Mouse (Mus musculus): ENCODE measurements around the gene Rabgef1.

Gene Rabgef1

GRCm38 (mm10) chr5:130173012-130173411 is 1.4 kb downstream of the Rabgef1 start:
- DNase-seq, result no peak

GRCm38 (mm10) chr5:130177871-130178270 is 6.3 kb downstream of the Rabgef1 start:
- DNase-seq, result peak; percentile 45

DNA sequence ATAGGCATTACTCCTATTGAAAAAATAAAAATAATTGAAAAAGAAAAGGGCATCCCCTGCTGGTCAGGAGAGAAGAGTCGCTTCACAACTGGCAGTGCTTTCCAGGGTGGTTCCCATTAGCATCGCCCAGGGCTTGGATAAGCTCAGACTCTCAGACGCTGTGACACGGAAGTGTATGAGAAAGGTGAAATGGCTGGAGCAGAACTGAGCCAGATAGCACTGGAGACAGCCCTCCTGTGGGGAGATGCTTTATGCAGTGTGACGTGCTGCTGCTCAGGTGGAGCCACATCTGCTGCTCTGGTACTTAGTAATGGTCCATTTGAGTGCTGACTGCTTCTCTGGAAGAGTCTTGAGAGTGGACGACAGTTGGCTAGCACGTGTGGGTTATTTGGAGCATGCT is 8.8 kb downstream of the Rabgef1 start:
- no peak for DNase-seq

- no peak for DNase-seq
Observed at GRCm38 (mm10) chr5:130181740-130182540, 10.3 kb downstream of the Rabgef1 start.

DNA sequence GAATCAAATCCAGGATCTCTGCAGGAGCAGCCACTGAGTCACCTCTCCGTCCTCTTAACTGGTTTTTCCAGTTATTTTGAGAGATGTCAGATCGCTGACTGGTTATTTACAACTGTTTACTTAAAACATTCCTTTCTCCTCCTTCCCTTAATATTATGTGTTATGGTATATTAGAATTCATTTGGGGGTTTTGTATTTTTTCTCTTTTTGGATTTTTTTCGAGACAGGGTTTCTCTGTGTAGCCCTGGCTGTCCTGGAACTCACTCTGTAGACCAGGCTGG is 10.9 kb downstream of the Rabgef1 start:
- DNase-seq, result no peak

- DNase-seq, result no peak
Observed at GRCm38 (mm10) chr5:130184193-130184856, 12.7 kb downstream of the Rabgef1 start.

- DNase-seq, result no peak
Observed at GRCm38 (mm10) chr5:130185312-130185711, 13.7 kb downstream of the Rabgef1 start.

- no peak for DNase-seq
Observed at GRCm38 (mm10) chr5:130187383-130187782, 15.8 kb downstream of the Rabgef1 start.

DNA sequence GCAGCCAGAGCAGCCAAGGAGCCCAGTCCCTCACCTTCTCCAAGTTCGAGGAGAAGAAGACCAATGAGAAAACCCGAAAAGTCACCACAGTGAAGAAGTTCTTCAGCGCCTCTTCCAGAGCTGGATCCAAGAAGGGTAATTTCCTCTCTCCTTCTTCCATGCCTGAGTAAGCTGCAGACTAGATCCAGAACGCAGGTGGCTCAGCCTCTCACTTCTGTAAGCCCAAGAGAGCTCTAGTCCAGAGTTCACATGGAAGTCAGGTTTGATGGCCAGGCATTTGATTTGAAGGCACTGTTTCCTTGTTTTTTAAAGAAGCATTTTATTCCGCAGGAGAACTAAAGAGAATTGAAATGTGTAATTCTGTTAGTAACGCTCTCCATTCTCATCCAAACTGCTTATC is 19.3 kb downstream of the Rabgef1 start:
- no peak for DNase-seq

- no peak for DNase-seq
Observed at GRCm38 (mm10) chr5:130191865-130192264, 20.3 kb downstream of the Rabgef1 start.

DNA sequence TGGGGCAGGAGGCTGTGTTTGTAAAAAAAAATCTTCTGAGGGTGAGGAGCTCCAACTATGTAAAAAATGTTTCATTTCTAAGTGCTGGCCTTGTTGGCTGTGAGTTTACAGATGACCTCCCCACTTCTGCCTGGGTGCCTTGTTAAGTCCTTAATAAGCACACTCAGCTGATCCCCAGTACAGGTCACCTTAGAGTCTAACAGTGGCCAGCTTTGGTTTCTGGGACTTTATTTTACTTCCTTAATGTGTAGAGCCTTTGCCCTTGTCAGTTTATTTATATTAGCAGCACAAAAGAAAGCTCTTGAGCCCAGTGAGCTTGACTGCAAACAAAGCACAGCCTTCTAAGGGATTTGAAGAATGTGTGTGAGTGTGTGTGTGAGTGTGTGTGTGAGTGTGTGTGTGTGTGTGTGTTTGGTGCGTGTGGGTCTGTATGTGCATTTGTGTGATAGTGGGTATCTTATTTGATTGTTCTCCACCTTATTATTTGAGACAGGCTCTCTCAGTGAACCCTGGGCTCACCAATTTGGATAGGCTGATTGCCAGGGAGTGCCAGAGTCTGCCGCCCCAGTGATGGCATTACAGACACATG is 20.9 kb downstream of the Rabgef1 start:
- DNase-seq, result peak; percentile 56

DNA sequence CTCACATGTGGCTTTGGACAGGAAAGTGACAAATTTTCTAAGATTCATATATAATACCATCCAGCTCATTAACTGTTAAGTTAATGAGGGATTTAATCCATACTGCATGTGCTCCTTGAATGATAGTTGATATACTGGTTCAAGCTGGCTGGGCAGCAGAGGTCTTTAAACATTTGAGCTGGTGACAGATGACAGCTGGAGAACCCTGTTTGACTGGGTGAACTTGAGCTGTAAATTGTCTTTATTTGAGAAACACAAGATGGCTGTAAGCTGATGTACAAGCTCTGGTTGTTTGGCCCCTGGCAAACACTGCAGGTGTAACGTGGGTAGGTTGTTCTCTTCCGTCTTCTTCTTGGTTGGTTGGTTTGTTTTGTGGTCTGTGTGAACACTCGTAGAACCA is 22.2 kb downstream of the Rabgef1 start:
- no peak for DNase-seq

DNA sequence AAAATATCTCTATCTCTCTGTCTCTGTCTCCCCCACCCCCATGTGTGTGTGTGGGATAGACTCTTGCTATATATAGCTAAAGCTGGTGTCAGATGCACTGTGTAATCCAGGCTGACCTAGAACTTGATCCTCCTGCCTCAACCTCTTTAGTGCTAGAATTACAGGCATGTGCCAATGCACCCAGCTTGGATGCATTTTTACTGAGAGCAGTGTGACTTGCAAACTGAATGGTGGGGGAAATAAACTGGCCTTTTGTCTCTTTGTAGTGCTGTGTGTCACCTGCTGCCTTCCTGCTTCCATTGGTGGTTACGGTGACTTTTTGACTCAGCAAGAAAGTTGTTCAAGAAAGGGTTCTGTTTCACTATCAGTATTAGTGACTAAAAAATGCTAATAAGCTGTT is 24.7 kb downstream of the Rabgef1 start:
- DNase-seq, result no peak

- DNase-seq, result no peak
Observed at GRCm38 (mm10) chr5:130197454-130197853, 25.9 kb downstream of the Rabgef1 start.

DNA sequence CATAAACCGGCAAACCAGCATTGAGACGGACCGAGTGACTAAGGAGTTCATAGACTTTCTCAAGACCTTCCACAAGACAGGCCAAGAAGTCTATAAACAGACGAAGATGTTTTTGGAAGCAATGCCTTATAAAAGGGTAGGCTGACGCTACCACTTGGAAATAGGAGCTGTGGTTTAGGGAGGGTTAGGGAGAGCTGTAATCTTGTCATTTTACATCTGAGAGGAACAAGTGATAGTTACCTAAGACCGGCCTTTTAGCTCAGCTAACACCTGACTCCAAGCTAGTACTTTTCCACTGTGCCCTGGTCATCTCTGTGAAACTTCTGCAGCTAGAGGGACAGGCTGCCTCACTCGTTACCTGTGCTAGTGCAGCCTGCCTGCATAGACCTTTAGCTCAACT is 26.4 kb downstream of the Rabgef1 start:
- no peak for DNase-seq

GRCm38 (mm10) chr5:130200233-130201029 is 28.8 kb downstream of the Rabgef1 start:
- DNase-seq, result peak; percentile 57

DNA sequence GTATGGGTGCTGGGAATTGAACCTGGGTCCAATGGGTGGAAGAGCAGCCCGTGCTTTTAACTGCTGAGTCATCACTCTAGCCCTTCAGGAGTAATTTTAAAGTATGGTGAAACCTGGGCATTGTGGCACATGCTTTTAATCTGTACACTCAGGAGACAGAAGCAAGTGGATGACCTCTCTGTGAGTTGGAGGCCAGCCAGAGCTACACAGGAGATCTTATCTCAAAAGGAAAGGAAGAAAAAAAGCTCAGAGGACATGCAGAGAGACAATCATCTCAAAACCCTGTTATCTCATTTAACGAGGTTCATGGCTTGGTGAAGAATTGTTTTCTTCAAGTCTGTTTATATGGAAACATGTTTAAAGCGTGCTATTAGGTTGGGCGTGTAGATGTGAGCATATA is 32.4 kb downstream of the Rabgef1 start:
- no peak for DNase-seq

DNA sequence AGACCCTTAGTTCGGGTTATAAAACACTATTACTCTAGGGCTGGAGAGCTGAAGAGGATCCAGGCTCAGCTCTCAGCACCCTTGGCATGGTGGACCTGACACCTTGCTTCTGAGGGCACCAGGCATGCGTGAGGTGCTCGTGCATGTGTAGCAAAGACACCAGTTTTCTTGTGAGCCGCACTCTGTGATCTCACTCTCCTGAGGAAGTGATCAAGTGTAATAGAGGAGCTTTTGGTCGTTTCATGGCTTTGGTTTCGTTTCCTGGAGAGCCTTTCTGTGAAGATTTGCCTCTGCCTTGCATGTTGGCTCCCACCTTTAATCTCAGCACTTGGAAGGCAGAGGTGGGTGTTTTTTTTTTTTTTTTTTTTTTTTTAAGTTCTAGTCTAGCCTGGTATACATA is 33.0 kb downstream of the Rabgef1 start:
- no peak for DNase-seq

DNA sequence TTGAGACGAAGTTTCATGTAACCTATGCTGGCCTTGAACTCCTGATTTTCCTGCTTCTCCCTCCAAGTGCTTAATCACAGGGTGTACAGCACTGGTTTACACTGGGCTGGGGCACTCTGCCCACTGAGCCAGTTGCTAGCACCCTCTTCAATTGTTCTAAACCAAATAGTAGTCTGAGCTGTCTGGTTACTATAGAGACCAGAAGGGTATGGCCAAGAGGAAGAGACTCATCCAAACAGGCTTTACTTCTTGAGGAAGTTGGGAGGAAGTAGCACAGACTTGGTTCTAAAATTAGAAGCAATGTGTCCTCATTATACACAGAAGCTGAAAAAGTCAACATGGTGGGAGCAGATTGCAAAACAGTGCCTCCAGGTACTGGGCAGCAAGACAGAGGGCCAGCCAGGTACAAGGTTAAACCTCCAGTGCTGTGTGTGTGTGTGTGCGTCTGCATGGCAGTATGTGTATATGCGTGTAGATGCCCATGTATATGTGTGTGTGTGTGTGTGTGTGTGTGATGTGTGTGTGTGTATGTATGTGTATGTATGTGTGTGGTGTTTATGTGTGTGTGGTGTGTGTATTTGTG is 33.9 kb downstream of the Rabgef1 start:
- no peak for DNase-seq

GRCm38 (mm10) chr5:130207299-130207698 is 35.7 kb downstream of the Rabgef1 start:
- peak; percentile 41 for DNase-seq

DNA sequence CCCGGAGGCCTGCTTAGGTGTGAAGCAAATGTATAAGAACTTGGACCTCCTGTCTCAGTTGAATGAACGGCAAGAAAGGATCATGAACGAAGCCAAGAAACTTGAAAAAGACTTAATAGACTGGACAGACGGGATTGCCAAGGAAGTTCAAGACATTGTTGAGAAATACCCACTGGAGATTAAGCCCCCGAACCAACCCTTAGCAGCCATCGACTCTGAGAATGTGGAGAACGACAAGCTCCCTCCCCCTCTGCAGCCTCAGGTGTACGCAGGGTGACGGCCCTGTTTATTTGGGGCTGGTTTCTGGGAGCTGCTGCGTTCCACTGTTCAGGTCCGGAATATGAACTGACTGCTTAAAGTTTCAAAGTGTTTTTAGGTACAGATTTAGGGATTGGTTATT is 41.4 kb downstream of the Rabgef1 start:
- no peak for DNase-seq

DNA sequence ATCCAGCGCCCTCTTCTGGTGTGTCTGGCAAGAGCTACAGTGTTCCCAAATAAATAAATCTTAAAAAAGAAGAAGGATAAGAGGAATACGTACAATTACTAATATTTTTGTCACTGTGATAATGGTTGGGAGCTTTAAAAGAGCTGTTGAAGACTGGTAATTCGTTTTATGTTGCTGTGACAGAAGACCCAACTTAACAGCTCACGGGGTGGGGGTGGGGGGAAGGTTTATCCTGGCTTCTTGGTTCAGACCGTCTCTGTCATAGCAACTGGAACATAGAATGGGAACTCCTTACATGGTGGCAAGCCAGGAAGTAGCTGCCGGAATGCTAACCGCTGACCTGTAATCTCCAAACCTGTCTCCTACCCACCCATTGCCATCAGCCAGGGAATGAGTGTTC is 45.2 kb downstream of the Rabgef1 start, which contains the start of gene Tmem248:
Tmem248 (plus strand) TSS at position 301 of the 400 bp plus-strand sequence.
- no peak for DNase-seq

DNA sequence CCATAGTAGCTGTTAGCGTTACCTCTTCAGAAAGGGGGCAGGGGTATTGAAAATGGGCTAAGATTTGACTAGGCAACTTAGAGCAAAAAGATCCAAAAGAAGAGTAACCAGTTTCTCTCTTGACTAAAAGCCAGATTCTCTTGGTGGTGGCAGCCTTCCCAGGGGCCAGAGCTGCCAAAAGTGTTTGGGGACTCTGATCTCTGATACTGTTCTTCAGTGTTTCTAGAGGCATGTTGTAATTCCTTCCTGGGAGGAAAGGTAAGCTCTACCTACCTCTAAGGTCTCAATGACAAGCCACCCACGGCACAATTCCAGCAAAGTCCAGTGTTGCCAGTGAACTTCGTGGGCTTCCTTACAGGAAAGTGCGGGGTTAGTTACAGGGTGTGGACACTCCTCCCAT is 45.8 kb downstream of the Rabgef1 start:
- DNase-seq, result peak; percentile 36
